Mouse (Mus musculus) stomach, embryonic 15.5 days (tissue): Measurements from ENCODE around the gene 1110051M20Rik. TPM values are rescaled to one million over a fixed set of nuclear protein-coding genes. Genes with fewer than 3 reads are reported as not detected.
"Not testable (repeated sequence)": the region's sequence is repeated elsewhere in the genome, so short reads cannot be mapped to it uniquely, and the experiment has no call there.

Experiments
- ATAC-seq: fragments of 200-750 bp; cut with Nextera tagmentation; 2 replicates; pipeline ENCODE4 v1.8.0; 2017; ENCODE audit warnings: low read depth, moderate number of reproducible peaks, moderate TSS enrichment; ENCODE audit not compliant: insufficient read depth, low FRiP score
- H3K27ac ChIP-seq: fragments of 300-500 bp; sonication (generic); 2 replicates; pipeline ENCODE4 v1.5.1; 2015; ENCODE audit warnings: mild to moderate bottlenecking, inconsistent platforms
- H3K27me3 ChIP-seq: fragments of 300-500 bp; sonication (generic); replicated peaks from 2 replicates; pipeline ENCODE4 v1.6.1; 2015; ENCODE audit warnings: inconsistent platforms
- H3K36me3 ChIP-seq: fragments of 300-500 bp; sonication (generic); 2 replicates; pipeline ENCODE4 v1.6.1; 2015; ENCODE audit warnings: inconsistent platforms
- H3K4me1 ChIP-seq: fragments of 300-500 bp; sonication (generic); 2 replicates; pipeline ENCODE4 v1.6.1; 2015; ENCODE audit warnings: inconsistent platforms
- H3K4me2 ChIP-seq: fragments of 300-500 bp; sonication (generic); 2 replicates; pipeline ENCODE4 v1.6.1; 2015; ENCODE audit warnings: mild to moderate bottlenecking, inconsistent platforms
- H3K4me3 ChIP-seq: fragments of 300-500 bp; sonication (generic); replicated peaks from 2 replicates; pipeline ENCODE4 v1.5.1; 2015; ENCODE audit warnings: inconsistent platforms
- H3K9ac ChIP-seq: fragments of 300-500 bp; sonication (generic); 2 replicates; pipeline ENCODE4 v1.6.1; 2015; ENCODE audit warnings: inconsistent platforms
- H3K9me3 ChIP-seq: fragments of 300-500 bp; sonication (generic); 2 replicates; pipeline ENCODE4 v1.6.1; 2016; ENCODE audit warnings: inconsistent platforms
- WGBS: fragments of 180-500 bp; shearing (Covaris S2); methylation state at CpG from one replicate; pipeline ENCODE4 v1.1.7; 2015; 5-methylcytosine and 5-hydroxymethylcytosine counted together
- microRNA-seq: library from miRNA; unstranded; fragments of <30 nt; microRNA quantifications from one replicate; pipeline ENCODE4, GENCODE M21; 2016
- polyA plus RNA-seq: library from polyadenylated mRNA; unstranded; fragments of >200 nt; fragmentation: Nextera tagmentation; extraction: Ambion mirVana; gene quantifications from 2 replicates; pipeline ENCODE4 v1.2.1, GENCODE M21; 2015

The 1110051M20Rik gene
- polyA plus RNA-seq, 1 experiment from 2014 or later = 42.4 TPM

- Histone ChIP-seq H3K4me2 (no peak overlapping the region), H3K27me3 (no peaks in the 10 kb centered on the region), H3K4me1 (no peaks in the 10 kb centered on the region), H3K36me3 (no peaks in the 10 kb centered on the region), H3K9me3 (no peaks in the 10 kb centered on the region), H3K4me3 (no peak overlapping the region), H3K9ac (no peak overlapping the region), H3K27ac (no peak overlapping the region)
- 79% methylated on average over 4 of the region's 4 CpGs for WGBS
- no peak for ATAC-seq
Measured at GRCm38 (mm10) chr2:91248366-91248765, 196.1 kb downstream of the 1110051M20Rik start.

- H3K36me3 ChIP-seq = no peaks in the 10 kb centered on the region
- no peak overlapping the region for H3K9ac ChIP-seq
- H3K27ac ChIP-seq = no peak overlapping the region
- peak; percentile 56; the same call in 1 of the 2 replicates for ATAC-seq
- no peak overlapping the region for H3K4me3 ChIP-seq
- H3K4me2 ChIP-seq = no peak overlapping the region
- H3K9me3 ChIP-seq = no peaks in the 10 kb centered on the region
- WGBS = 63% methylated on average over 5 of the region's 5 CpGs
- no peaks in the 10 kb centered on the region for H3K4me1 ChIP-seq
- no peaks in the 10 kb centered on the region for H3K27me3 ChIP-seq
Measured at GRCm38 (mm10) chr2:91244557-91245228, 199.8 kb downstream of the 1110051M20Rik start.

GRCm38 (mm10) chr2:91243416-91243815, 201.1 kb downstream of the 1110051M20Rik start:
- Histone ChIP-seq H3K4me2 (no peak overlapping the region), H3K9ac (no peak overlapping the region), H3K9me3 (no peaks in the 10 kb centered on the region), H3K4me3 (no peak overlapping the region), H3K4me1 (no peaks in the 10 kb centered on the region), H3K27ac (no peak overlapping the region), H3K27me3 (no peaks in the 10 kb centered on the region), H3K36me3 (no peaks in the 10 kb centered on the region)
- 65% methylated on average over 3 of the region's 3 CpGs for WGBS
- ATAC-seq = no peak

GRCm38 (mm10) chr2:91242547-91242946, 202.0 kb downstream of the 1110051M20Rik start:
- WGBS = 62% methylated on average over 5 of the region's 5 CpGs
- Histone ChIP-seq H3K9ac (no peak overlapping the region), H3K4me1 (no peaks in the 10 kb centered on the region), H3K36me3 (no peaks in the 10 kb centered on the region), H3K27me3 (no peaks in the 10 kb centered on the region), H3K4me2 (no peak overlapping the region), H3K9me3 (no peaks in the 10 kb centered on the region), H3K4me3 (no peak overlapping the region), H3K27ac (no peak overlapping the region)
- no peak; the same call in 1 of the 2 replicates for ATAC-seq

- Histone ChIP-seq H3K27ac (peak overlapping the region; percentile 97), H3K4me2 (peak overlapping the region; percentile 89), H3K4me3 (peak overlapping the region; percentile 64)
- 0 out of 2 replicates have a peak, but pooled peaks have one; percentile 14 for ATAC-seq
- not testable (repeated sequence) for H3K4me1 ChIP-seq, H3K36me3 ChIP-seq, H3K9me3 ChIP-seq, H3K9ac ChIP-seq, H3K27me3 ChIP-seq
- 13% methylated on average over 4 of the region's 4 CpGs for WGBS
Measured at GRCm38 (mm10) chr2:91237511-91238080, 206.9 kb downstream of the 1110051M20Rik start.

- peak within 1 kb of the TSS; percentile 64 for H3K4me3 ChIP-seq
- H3K4me1 ChIP-seq = 0 out of 2 replicates have a peak, but pooled peaks cover 5% of the 10 kb centered on the region
- H3K9me3 ChIP-seq = no peaks in the 10 kb centered on the region
- peak within 1 kb of the TSS; percentile 97 for H3K27ac ChIP-seq
- peak; percentile 99 for ATAC-seq
- no peaks in the 10 kb centered on the region; the same call in 1 of the 2 replicates for H3K36me3 ChIP-seq
- no peaks in the 10 kb centered on the region for H3K27me3 ChIP-seq
- H3K4me2 ChIP-seq = peak within 1 kb of the TSS; percentile 89
- under 1% methylated on average over 44 of the region's 48 CpGs for WGBS
- peak within 1 kb of the TSS; percentile 42; the same call in 1 of the 2 replicates for H3K9ac ChIP-seq
Measured at GRCm38 (mm10) chr2:91236601-91237510, 207.6 kb downstream of the 1110051M20Rik start, which contains the start of gene Ddb2. Ddb2 (minus strand) TSS chr2:91236982.

- 84% methylated on average over 2 of the region's 2 CpGs for WGBS
- H3K9ac ChIP-seq = no peak overlapping the region
- no peaks in the 10 kb centered on the region for H3K4me1 ChIP-seq
- no peaks in the 10 kb centered on the region for H3K27me3 ChIP-seq
- H3K4me2 ChIP-seq = no peak overlapping the region
- no peaks in the 10 kb centered on the region for H3K9me3 ChIP-seq
- ATAC-seq = no peak
- H3K4me3 ChIP-seq = no peak overlapping the region
- H3K27ac ChIP-seq = no peak overlapping the region
- no peaks in the 10 kb centered on the region; the same call in 1 of the 2 replicates for H3K36me3 ChIP-seq
Measured at GRCm38 (mm10) chr2:91229735-91230134, 214.8 kb downstream of the 1110051M20Rik start.

Small RNA genes lying within 50 kb of the gene (microRNA-seq; reads per million reads assigned to microRNA genes)
- gene Gm22071 = not detected

Other genes starting within 250 kb of the 1110051M20Rik start
- 4.8 and 6.0 TPM in 2 replicates for gene Nr1h3, start 241.9 kb downstream of the 1110051M20Rik start, polyA plus RNA-seq
- 19.8 and 20.8 TPM in 2 replicates for gene Acp2, start 241.8 kb downstream of the 1110051M20Rik start, polyA plus RNA-seq
- 18.2 and 18.5 TPM in 2 replicates for gene Ddb2, start 207.7 kb downstream of the 1110051M20Rik start, polyA plus RNA-seq
- 42.8 and 43.8 TPM in 2 replicates for gene Pacsin3, start 188.8 kb downstream of the 1110051M20Rik start, polyA plus RNA-seq
- 71.4 and 80.2 TPM in 2 replicates for gene Arfgap2, start 179.7 kb downstream of the 1110051M20Rik start, polyA plus RNA-seq
- gene Lrp4, start 12.8 kb upstream of the 1110051M20Rik start, polyA plus RNA-seq = 6.3 and 6.5 TPM in 2 replicates
- gene Ckap5, start 82.1 kb upstream of the 1110051M20Rik start, polyA plus RNA-seq = 80.7 and 81.9 TPM in 2 replicates
- gene F2, start 191.7 kb upstream of the 1110051M20Rik start, polyA plus RNA-seq = 7.2 and 19.4 TPM in 2 replicates
- gene Zfp408, start 205.1 kb upstream of the 1110051M20Rik start, polyA plus RNA-seq = 9.2 and 9.7 TPM in 2 replicates
- 115 and 144 TPM in 2 replicates for gene Arhgap1, start 205.2 kb upstream of the 1110051M20Rik start, polyA plus RNA-seq